ENCODE assay signal across 10 mouse cellular contexts in the genomic region with DNA sequence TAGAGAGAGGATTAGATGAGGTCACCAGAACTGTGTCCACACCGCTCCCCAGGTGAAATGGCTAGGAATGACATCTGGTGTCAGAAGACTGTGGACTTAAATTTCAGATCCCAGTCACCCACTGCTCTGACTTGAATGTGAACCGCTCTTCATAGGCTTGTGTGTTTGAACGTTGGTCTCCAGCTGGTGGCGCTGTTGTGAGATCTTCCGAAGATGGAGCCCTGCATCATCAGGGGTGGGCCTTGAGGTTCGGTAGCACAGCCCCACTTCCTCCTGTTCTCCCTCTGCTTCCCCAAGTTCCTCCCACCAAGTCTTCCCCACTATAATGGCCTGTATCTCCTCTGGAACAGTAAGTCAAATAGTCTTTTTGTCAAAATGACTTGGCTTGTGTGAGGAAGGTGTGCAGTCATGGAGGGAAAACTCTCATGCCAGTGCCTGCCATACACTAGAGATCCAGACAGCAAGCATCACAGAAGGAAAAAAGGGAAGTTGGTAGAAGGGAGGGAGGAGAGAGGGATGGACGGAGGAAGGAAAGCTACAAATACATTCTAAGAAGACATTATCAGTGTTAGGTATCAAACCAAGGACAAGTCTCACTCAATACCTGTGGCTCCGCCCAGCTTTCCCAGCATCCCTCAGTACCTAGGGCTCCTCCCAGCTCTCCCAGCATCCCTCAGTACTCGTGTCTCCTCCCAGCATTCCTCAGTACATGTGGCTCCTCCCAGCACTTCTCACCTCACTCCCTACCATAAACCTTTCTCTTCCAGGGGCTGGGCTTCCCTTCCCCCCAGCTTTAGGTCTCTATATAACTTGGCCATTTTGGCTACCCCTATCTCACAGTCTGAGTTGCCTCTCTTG.
DNase-seq lines count a peak whose midpoint lies in the region; TF ChIP-seq lines count a peak whose summit lies in the region.
"Had no signal": no experiment of that assay in that cellular context is flagged by ENCODE, and none has a peak within 500 bp of the region (broad histone marks: within the 10 kb centered on the region; RNA-seq: fewer than 3 reads in every experiment).

No protein-coding gene starts in this region.

- H3K4me3 ChIP-seq in heart, embryonic 10.5 days, result no peak overlapping the region
- H3K4me3 ChIP-seq in small intestine, adult 2 months (ENCODE audit: low read depth, low read length), result no peak overlapping the region
- H3K4me3 ChIP-seq: forebrain, embryonic 12.5 days; kidney, embryonic 15.5 days had no signal

- H3K4me1 ChIP-seq in heart, embryonic 10.5 days, result no peaks in the 10 kb centered on the region
- no peaks in the 10 kb centered on the region for H3K4me1 ChIP-seq in small intestine, adult 2 months (ENCODE audit: control insufficient read depth, insufficient read depth, insufficient read length, low read length)
- H3K4me1 ChIP-seq: forebrain, embryonic 12.5 days; kidney, embryonic 15.5 days had no signal

- intact Hi-C loops in left cerebral cortex, postnatal 36 days (cut with DNase I), result no loop called here

- WGBS in heart, embryonic 10.5 days, result 70% methylated on average over 9 of the region's 9 CpGs
- WGBS in small intestine, adult 2 months, result 80% methylated on average over 9 of the region's 9 CpGs

- no peaks in the 10 kb centered on the region for H3K9me3 ChIP-seq in heart, embryonic 10.5 days
- H3K9me3 ChIP-seq: forebrain, embryonic 12.5 days; kidney, embryonic 15.5 days had no signal

- TF ChIP-seq CTCF in small intestine, adult 2 months (IDR thresholded peaks at IDR 0.05; ENCODE audit: extremely low read depth, insufficient read length, insufficient replicate concordance, low read depth, low read length), result peak; percentile 23; the same call in 1 of the 2 replicates

- H3K36me3 ChIP-seq in heart, embryonic 10.5 days, result no peaks in the 10 kb centered on the region
- no peaks in the 10 kb centered on the region for H3K36me3 ChIP-seq in small intestine, adult 2 months (ENCODE audit: control insufficient read depth, insufficient read depth, low read length)
- H3K36me3 ChIP-seq: forebrain, embryonic 12.5 days; kidney, embryonic 15.5 days had no signal

- no peak for TF ChIP-seq POLR2A in small intestine, adult 2 months (IDR thresholded peaks at IDR 0.05; ENCODE audit: low read depth, low read length)

- H3K27ac ChIP-seq in heart, embryonic 10.5 days, result no peak overlapping the region
- H3K27ac ChIP-seq in small intestine, adult 2 months (ENCODE audit: insufficient read depth, low read depth, low read length), result no peak overlapping the region
- H3K27ac ChIP-seq: forebrain, embryonic 12.5 days; kidney, embryonic 15.5 days had no signal

- peak; percentile 25 for DNase-seq in heart, postnatal 4 days
- no peak for DNase-seq in heart, embryonic 10.5 days (ENCODE audit: low spot score)
- peak; percentile 79 for DNase-seq in CD4-positive, CD25-positive, alpha-beta regulatory T cell, adult 2 months (ENCODE audit: low read depth, low spot score)
- DNase-seq in c-Kit-positive CD71-negative TER-119-negative erythroid progenitor cells, embryonic 14.5 days (ENCODE audit: low read depth), result peak; percentile 40
- no peak for DNase-seq in left cerebral cortex, postnatal 36 days (ENCODE audit: low spot score in 2 of 2)
- no peak for DNase-seq in urinary bladder, adult 18-20 months (ENCODE audit: low spot score in 2 of 2)
- no peak for DNase-seq in frontal cortex, postnatal 10 days (ENCODE audit: low spot score in 2 of 2)

- no peaks in the 10 kb centered on the region for H3K27me3 ChIP-seq in heart, embryonic 10.5 days (ENCODE audit: insufficient read depth, poor library complexity, severe bottlenecking)
- H3K27me3 ChIP-seq in small intestine, adult 2 months (ENCODE audit: control insufficient read depth, insufficient read depth, low read length), result no peaks in the 10 kb centered on the region
- H3K27me3 ChIP-seq: forebrain, embryonic 12.5 days; kidney, embryonic 15.5 days had no signal

Comparison
In these comparisons a context has a peak if more than half of its experiments do, and no peak if none do; other contexts are left out.
1. DNase-seq: peak in heart, postnatal 4 days (single experiment), CD4-positive, CD25-positive, alpha-beta regulatory T cell, adult 2 months (single experiment) and c-Kit-positive CD71-negative TER-119-negative erythroid progenitor cells, embryonic 14.5 days (single experiment); none in heart, embryonic 10.5 days (single experiment), left cerebral cortex, postnatal 36 days (0 of 2), urinary bladder, adult 18-20 months (0 of 2) and frontal cortex, postnatal 10 days (0 of 2).